Mouse (Mus musculus) heart, embryonic 15.5 days (tissue): ENCODE data around the gene Cherp. TPM values are rescaled to one million over a fixed set of nuclear protein-coding genes. Genes with fewer than 3 reads are reported as not detected.
A peak's percentile ranks its signal among the peaks of the same experiment; 100 is the strongest.

Source experiments
- microRNA-seq: library from miRNA; unstranded; fragments of <30 nt; microRNA quantifications from one replicate; pipeline ENCODE4, GENCODE M21; 2016
- polyA plus RNA-seq: library from polyadenylated mRNA; unstranded; fragments of >200 nt; fragmentation: Nextera tagmentation; extraction: Ambion mirVana; gene quantifications from 2 replicates; pipeline ENCODE4 v1.2.1, GENCODE M21; 2015

Cherp gene
- polyA plus RNA-seq, 1 experiment from 2014 or later = 36.1 TPM

Small RNA genes within 50 kb of the gene (microRNA-seq; reads per million reads assigned to microRNA genes)
- 2.5 reads per million, percentile 7 among the genes with 10 or more reads in this experiment for gene Mir7068

Other genes starting within 250 kb of the Cherp start
- gene Ap1m1, start 235.2 kb downstream of the Cherp start, polyA plus RNA-seq = 96.3 and 113 TPM in 2 replicates
- 14.8 and 15.9 TPM in 2 replicates for gene Gm10282, start 170.0 kb downstream of the Cherp start, polyA plus RNA-seq
- 18.5 and 19.5 TPM in 2 replicates for gene Klf2, start 156.2 kb downstream of the Cherp start, polyA plus RNA-seq
- 30.5 and 42.0 TPM in 2 replicates for gene Eps15l1, start 53.8 kb downstream of the Cherp start, polyA plus RNA-seq
- gene Calr3, start 31.4 kb downstream of the Cherp start, polyA plus RNA-seq = 1.1 and 1.2 TPM in 2 replicates
- gene 1700030K09Rik, start 31.3 kb downstream of the Cherp start, polyA plus RNA-seq = 8.6 and 11.0 TPM in 2 replicates
- gene Slc35e1, start 17.4 kb upstream of the Cherp start, polyA plus RNA-seq = 12.7 and 18.6 TPM in 2 replicates
- 8.8 and 11.5 TPM in 2 replicates for gene Med26, start 73.0 kb upstream of the Cherp start, polyA plus RNA-seq
- 94.2 and 102 TPM in 2 replicates for gene Smim7, start 95.9 kb upstream of the Cherp start, polyA plus RNA-seq
- gene Tmem38a, start 96.8 kb upstream of the Cherp start, polyA plus RNA-seq = 87.4 and 91.5 TPM in 2 replicates
- gene Nwd1, start 171.5 kb upstream of the Cherp start, polyA plus RNA-seq = 0.23 and 0.38 TPM in 2 replicates
- 139 and 161 TPM in 2 replicates for gene Sin3b, start 248.1 kb upstream of the Cherp start, polyA plus RNA-seq